Mouse (Mus musculus) neural tube, embryonic 10.5 days (tissue): ENCODE data around the gene D5Ertd579e.

Source experiments
- DNase-seq: peaks from one replicate; pipeline ENCODE4 v3.0.0-alpha.2; 2017; ENCODE audit warnings: low spot score; ENCODE audit errors: extremely low spot score

The D5Ertd579e gene

DNA sequence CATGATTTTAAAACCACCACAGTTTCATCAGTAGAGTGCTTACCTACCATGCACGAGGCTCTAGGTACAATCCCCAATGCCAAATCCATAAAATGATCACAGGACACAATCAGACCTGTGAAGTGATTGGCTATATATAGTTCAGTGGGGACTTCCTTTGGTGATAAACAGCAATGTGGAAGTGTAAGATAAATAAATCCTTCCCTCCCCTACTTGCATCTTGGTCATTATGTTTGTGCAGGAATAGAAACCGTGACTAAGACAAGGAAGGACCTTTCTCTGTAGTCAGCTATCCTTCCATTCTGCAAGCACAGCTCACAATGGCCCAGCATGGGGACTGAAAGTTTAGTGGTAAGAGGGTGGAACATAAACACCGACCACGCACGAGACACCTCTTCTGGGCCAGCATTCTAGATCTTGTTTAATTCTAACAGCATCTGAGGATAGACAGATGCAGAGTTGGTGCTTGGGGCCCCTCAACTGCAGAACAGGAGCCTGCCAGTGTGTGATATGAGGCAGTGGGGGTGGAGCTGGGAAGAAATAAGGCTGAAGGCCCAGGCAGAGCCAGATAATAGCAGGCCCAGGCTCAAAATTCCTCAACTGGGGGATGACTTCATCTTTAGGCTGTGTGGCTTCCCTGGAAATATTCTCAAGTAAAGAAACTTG, 25.0 kb upstream of the D5Ertd579e start:
- no peak for DNase-seq

DNA sequence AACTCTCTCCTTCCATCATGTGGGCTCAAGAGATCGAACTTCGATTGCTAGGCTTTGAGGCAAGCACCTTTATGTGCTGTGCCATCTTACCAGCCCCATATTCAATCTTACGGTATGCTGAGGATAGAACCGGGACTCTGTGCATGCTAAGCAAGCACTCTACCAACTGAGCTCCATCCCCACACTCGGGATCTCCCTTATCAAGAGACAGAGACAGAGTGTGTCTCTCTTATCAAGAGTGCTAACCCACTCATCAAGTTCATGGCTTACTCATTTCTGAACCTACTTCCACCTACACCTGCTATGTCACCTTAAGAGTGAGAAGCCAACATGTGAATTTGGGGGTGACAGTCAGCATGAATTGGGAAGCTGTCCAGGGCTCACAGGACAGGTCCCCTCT, 24.4 kb upstream of the D5Ertd579e start:
- DNase-seq = no peak

DNA sequence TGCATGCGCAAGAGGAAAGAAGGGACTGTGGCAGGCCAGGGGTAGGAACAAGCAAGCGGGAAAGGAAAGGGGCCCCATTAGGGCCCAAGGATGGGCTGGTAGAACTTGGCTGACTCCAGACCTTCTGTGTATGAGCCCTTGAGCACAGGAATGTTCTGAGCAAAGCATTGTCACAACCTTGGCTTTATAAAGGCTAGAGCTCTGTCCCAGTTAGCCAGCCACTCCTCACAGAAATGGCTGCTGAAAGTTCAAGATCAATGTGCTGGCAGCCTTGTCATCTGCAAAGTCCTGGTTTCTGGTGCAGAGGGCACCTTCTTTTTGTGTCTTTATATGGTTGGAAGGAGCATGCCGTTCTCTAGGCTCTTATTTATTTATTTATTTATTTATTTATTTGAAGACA, 23.8 kb upstream of the D5Ertd579e start:
- no peak for DNase-seq

DNA sequence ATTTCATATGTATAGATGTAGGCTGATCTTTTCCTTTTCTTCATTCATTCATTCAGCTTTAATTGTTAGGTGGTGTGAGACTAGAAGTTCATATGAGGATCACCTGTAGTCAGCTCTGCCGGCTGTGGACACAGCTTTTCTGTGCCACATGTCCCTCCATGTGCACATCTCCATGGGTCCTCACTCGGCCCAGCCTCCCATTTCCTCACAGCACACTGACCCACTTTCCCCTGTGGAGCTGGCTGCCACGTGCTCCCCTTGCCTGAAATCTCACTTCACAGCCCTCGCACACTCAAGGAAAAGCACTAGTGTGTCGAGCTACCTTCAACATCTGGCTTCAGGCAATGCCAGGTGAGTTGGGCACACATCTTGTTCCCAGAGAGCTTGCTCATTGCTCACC, 23.3 kb upstream of the D5Ertd579e start:
- DNase-seq = no peak

DNA sequence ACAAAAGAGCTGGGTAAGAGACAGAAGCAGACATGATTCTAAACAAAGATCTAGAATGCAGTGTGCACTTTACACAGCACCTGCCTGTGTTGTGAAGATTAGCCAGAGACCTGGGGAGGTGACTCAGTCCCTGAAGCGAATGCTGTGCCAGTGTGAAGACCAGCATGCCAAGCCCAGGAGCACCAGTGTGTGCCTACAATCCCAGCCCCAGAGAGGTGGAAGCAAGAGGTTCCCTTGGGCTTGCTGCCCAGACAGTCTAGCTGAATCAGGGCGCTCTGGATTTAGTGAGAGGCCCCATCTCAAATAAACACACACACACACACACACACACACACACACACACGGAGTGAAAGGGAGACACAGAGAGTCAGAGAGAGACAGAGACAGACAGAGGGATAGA, 22.1 kb upstream of the D5Ertd579e start:
- no peak for DNase-seq

DNA sequence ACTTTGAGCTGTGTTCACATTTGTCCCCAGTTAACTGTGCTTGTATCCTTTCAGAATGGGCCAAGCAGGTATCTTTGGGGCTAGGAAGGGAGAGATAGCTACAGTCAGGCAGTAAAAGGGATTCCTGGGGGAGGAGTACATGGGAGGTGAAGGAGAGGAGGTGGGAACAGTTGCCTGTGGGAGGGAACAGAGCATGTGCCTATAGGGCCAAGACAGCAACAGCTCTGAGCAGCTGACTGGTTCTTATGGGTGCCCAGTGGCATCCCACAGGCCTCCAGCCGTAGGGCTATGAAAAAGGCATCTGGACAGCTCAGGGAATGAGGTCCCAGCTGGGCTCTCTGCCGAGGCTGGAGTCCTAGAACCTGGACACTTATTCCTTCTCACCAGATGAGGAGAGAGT, 21.0 kb upstream of the D5Ertd579e start:
- DNase-seq = no peak

DNA sequence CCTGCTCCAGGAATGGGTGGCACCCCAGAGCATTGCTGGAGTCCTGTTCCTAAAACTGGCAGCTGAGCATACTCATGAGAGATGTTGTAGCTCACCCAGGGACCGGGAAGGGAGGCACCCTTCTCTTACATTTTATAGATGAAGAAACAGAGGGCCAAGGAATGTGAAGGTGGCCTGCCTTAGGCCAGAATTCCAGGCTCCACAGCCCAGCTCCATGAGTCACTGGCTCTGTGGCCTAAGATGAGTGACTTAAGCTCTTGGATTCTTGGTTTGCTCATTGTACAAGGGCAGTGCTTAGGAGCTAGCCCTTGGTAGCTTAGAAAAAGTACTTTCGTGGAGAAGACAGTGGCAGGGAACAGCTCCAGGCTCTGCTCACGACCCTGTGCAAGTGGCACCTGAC, 19.0 kb upstream of the D5Ertd579e start:
- DNase-seq = no peak

DNA sequence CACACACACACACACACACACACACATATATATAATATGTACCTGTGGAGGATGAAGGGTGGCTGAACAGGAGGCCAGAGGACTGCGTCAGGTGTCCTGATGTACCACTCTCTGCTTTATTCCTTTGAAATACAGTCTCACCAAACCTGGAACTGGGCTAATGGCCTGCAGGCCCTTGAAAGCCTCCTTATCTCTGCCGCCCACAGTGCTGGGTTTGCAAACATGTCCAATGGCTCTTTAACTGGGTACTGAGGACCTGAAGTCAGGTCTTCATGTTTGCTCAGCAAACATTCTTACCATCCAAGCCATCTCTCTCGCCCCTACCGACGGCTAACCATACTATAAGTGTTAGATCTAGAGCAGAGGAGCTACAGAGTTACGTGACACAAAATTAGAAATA, 17.9 kb upstream of the D5Ertd579e start:
- no peak for DNase-seq

DNA sequence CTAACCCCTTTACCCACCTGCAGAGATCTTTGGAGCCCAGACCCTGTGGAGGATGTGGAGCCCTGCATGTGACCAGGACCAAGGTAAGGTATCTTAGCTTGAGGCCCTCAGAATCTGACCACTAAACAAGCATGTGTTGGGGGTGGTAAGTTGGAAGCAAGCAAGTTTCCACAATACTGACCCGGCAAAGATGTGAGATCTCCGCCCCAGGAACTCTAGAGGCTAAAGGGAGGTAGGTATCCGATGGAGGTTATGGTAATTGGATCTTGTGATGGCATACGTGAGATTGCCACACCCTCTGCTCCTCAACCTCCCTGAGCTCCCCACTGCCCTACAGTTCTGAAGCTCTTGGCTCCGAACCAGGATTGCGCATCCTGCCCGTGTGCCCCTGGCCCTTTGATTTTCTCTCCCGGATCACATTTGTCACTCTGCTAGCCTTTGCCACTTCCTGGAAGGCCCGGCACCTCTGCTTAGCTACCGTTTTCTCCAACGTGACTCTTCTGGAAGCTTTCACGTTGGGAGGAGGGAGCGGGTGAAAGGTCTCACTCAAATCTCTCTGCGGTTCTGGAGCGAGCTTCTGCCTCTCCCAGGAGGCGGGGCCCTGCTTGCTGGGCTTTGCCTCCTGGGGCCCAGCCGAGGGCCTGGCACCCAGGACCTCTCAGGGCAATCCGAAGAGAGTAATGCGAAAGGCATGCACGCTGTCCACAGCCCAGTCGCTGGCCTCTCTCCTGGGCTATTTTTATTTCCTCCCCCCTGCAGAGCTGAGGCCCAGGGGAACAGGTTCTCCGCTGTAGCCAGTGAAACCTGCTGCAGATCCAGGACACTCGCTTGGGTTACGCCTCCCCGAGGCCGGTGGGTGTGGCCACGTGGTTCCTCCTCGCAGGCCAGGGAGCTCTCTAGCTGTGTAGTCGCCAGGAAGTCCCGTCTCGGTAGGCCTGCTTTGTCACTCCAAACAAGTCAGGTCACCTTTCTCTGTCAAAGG, 17.0 kb upstream of the D5Ertd579e start:
- DNase-seq = peak; percentile 63

DNA sequence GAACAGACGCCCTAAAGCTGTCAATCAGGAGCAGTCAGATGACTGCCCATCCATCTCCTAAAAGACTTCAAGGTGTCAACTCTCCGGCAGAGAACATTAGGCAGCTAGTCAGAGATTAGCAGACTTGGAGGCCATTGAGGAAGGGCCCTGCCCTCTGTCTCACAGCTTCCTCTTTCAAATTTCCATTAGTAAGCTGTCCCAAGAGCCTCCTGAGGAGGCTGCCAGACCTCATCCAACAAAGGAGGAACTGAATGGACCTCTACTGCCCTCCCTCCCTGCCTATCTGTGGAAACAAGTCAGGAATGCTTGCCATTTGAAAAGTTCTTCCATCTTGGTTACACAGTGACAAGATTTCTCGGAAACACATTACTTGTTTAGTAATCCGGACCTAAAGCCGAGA, 16.0 kb upstream of the D5Ertd579e start:
- no peak for DNase-seq

DNA sequence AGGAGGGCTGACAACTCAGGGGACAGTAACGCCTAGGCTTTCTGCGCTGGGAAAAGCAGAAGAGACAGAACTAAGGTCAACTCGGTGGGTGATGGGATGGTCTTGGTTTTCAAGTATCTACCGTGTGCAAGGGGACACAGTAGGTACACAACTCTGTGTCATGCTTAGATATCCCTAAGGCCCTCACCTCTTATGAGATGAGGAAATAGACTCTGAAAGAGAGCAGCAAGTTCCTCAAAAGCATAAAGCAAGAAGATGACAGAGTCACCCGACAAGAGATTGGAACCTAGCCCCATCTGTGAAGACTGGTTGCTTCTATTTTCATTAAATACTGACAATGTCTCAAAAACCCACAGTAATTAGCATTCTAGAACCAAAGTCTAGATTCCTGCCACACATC, 10.0 kb upstream of the D5Ertd579e start:
- no peak for DNase-seq

DNA sequence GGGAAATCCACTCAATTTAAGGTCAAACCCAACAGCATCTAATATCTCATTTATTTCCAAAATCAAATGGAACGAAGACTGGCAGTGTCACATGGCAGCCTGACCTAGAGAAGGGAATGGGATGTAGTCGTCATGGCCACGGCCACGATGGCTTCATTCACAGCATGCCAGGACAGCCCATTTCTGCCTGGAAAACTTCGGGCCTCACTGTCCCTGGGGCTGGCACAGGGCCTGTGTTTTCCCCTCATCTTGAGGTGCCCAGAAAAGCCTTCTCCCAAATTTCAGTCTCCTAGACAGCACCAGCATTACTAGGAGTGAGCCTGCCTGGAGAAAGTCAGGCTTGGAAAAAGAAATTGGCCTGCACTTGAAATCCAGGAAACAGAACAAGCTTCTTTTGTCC, 9.6 kb upstream of the D5Ertd579e start:
- DNase-seq = no peak

DNA sequence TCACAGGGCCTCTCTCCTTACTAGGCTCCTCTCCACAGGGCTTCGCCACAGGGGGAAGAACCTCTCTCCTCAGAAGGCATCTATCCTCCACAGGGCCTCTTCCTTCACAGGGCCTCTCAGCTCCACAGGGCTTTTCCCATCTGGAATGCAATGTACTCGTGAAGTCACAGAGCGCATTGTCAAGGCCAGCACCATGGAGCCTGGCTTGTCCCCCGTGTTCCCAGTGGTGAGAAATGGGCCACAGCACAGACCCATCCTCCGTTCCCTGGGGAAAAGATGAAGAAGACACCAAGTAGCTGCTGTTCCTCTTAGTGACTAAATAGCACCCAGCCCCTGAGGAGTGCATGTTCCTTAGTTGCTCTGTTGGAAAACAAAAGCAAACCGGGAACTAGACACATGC, 8.9 kb upstream of the D5Ertd579e start:
- DNase-seq = no peak

DNA sequence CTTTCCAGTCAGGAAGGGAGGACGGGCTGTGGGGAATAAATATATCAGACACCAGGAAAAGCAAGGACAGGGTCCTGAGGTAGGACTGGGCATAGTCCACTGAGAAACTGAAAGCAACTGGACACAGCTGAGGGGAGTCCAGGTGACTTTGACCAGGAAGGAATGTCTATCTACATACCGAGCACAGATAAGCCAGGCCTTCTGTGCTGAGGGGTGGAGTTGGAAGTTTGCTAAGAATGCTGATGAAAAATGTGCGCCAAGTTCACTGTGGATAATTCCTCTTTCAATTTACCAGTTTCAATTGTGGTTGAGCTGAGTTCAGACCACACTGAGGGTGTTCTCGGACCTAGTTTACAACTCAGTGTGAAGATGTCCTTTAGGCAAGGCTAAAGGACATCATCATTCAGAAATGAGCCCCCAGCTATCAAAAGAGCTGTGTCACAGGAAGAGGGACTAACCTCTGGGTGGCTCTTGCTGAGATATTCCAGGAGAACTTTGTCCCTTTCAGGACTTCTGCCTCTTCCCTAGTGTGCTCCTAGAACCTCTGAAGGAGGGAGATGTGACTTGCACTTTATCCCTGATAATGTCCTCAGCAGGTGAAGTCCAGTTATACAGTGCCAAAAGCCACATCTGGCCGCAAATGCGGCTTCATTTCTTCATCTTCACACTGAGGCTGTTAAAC, 5.3 kb upstream of the D5Ertd579e start:
- DNase-seq = no peak

DNA sequence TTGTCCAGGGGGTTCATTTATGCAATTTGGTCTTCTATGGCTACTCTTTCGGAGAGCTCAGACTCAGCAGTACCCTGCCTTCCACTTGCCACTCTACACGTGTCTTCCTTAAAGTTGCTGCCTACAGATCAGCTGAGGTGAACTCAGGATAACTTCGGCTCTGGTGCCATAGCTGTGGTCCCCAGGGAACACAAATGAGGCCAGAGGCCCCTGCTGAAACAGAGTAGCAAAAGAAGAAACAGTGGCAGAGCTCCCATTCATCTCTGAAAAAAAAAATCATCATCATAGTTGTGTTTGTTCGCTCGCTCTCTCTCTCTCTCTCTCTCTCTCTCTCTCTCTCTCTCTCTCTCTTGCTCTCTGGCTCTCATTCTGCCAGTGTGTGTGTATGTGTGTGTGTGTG, 2.9 kb upstream of the D5Ertd579e start:
- no peak for DNase-seq

DNA sequence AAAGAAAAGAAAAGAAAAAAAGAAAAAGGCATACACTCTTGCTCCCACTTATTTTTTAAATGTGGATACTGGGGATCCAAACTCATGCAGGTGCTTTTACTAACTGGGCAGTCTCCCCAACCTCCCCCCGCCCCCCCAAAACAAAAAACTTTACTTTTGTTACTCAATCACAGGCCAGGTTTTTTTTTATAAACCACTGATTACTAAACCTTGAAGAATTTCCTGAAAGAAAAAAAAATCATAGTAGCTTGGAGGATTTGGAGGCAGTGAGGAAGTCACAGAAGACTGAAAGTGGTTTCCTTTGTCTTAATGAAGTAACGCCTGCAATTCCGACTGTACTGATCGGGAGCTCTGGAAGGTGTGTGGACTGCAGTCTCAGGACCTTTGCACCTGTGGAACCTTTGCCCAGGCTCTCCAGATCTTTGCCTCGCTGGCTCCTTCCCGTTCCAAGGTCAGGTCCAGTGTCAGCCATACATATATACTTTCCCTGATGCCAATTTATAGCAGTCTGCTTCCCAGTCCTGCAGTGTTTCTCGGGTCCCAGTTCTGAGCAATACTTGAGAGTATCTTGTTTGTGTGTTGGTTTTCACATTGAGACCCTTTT, 2.3 kb upstream of the D5Ertd579e start:
- DNase-seq = no peak

DNA sequence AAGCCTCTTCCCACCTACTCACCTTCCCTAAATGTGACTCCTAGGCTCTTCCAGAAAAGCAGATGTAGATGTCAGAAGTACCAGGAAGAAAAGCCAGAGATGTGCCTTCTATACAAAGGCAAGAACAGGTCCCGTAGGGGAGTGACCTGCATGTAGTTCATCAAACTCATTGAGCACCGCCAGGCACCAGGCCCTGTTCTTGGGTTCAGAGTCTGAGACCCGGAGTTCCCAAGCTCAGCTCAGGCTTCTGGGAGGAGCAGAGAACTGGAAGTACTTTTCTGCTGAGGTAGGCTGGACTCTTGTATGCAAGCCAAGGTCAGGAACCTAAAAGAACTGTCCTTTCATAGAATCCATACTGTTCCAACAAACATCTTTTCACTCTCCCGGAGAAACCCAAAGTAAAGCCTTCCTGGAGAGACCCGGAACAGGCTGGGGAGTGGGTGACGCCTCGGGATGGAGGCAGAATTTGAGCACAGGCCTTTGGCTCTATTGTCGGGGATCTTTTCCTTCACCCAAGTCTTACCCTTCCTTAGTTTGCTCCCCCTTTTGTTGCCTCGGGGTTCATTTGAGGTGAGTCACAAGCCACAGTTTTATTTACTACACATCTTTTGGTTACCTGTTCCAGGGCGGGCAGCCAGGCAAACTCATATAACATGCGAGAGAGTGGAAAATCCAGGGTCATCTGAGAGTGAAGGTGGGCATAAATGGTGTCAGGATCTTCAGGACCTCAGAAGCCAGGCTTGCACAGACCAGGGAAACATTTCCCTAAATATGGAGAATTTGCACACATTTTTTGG, 878 bp upstream of the D5Ertd579e start:
- no peak for DNase-seq

DNA sequence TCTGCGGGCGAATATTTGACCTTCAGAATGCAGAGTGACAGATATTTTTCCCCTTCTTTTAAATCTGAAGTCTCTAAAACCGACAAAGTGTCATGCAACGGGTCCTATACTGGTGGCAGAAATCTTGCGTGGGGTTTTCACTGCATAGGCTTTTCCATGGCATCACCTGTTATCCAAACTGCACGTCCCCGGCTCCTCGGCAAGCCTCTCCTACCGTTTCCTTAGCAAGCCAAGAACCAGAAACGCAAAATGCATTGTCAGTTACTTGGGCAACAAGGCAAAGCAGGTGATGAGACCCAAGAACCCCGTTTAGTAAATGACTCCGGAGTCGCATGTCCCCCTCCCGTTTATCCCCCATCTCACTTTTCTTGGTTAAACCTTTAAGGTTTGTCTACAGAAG, 819 bp downstream of the D5Ertd579e start:
- no peak for DNase-seq

DNA sequence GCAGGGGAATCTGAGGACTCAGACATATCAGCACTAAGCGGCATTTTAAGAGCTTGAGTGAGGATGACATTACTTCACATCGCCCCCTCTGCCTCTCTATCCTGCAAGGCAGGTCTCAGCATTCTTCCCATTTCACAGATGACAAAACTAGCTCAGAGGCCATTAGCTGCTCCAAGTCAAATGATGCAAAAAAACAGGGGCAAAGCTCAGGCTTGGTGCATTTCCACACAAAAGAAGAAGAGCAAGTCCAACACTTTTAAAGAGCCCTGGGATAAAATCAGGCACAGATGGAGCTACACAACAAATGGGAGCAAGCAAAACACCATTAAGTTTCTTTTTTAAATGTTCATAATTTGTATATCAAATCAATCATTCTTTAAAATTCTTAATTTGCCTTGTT, 2.2 kb downstream of the D5Ertd579e start:
- no peak for DNase-seq

DNA sequence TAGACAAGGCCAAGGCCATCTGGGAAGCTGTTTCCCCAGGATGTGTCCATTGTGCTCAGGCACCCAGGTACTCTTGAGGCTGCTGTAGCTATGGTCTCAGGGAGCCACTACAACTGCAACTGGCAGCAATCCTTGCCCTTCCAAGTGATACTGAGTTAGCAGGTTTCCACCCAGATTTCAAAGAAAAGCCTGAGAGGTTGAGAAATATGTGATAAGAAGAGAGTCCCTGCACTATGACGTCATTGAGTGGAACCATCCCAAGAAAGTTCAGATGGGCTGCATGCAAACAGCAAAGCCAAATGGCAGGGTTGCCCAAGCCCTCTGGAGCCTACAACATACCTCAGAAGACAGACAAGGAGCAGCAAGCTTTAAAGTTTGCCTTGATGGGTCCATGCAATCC, 4.4 kb downstream of the D5Ertd579e start:
- no peak for DNase-seq

DNA sequence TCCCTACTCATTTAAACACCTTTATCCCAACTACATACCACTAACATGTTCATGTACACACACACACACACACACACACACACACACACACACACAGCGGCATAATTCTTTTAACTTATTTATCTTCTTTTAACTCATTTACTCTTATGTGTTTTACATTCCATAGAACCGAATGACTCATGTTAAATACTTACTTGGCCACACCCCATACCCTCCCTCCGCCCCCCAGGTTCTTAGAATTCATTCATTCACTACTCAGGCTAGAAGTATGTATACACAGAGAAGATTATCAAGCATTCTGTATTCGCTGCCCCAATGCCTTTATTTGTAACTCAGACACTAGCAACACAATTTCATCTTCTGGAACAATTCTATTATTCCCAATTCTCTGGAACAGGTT, 10.7 kb downstream of the D5Ertd579e start:
- no peak for DNase-seq
